Mouse (Mus musculus): ENCODE measurements around the gene Idh3a.
"Not testable (repeated sequence)": the region's sequence is repeated elsewhere in the genome, so short reads cannot be mapped to it uniquely, and the experiment has no call there.

The Idh3a gene

GRCm38 (mm10) chr9:54586199-54587061, at the start of gene Idh3a:
Gene Idh3a, plus strand, starts transcription at chr9:54586334.
- DNase-seq (ENCODE audit: low spot score), result peak; percentile 97

- DNase-seq (ENCODE audit: low spot score), result no peak
These were observed 49.1 kb upstream of the Idh3a start for GRCm38 (mm10) chr9:54537030-54537429.

- no peak for DNase-seq (ENCODE audit: low spot score)
These were observed 48.7 kb upstream of the Idh3a start for GRCm38 (mm10) chr9:54537480-54537879.

- no peak for DNase-seq (ENCODE audit: low spot score)
These were observed 47.9 kb upstream of the Idh3a start for GRCm38 (mm10) chr9:54538244-54538643.

GRCm38 (mm10) chr9:54538684-54539083, 47.5 kb upstream of the Idh3a start, which contains the start of gene Sh2d7:
Gene Sh2d7, plus strand, starts transcription at chr9:54538984.
- no peak for DNase-seq (ENCODE audit: low spot score)

GRCm38 (mm10) chr9:54540801-54541200, 45.3 kb upstream of the Idh3a start:
- DNase-seq (ENCODE audit: low spot score), result no peak

GRCm38 (mm10) chr9:54544212-54544953, 41.8 kb upstream of the Idh3a start:
- DNase-seq (ENCODE audit: low spot score), result no peak

- no peak for DNase-seq (ENCODE audit: low spot score)
These were observed 41.2 kb upstream of the Idh3a start for GRCm38 (mm10) chr9:54544954-54545315.

- DNase-seq (ENCODE audit: low spot score), result peak; percentile 28
These were observed 38.6 kb upstream of the Idh3a start for GRCm38 (mm10) chr9:54547536-54547935.

- DNase-seq (ENCODE audit: low spot score), result no peak
These were observed 36.7 kb upstream of the Idh3a start for GRCm38 (mm10) chr9:54549433-54549832.

- DNase-seq (ENCODE audit: low spot score), result no peak
These were observed 33.7 kb upstream of the Idh3a start for GRCm38 (mm10) chr9:54552409-54552808.

- DNase-seq (ENCODE audit: low spot score), result no peak
These were observed 31.1 kb upstream of the Idh3a start for GRCm38 (mm10) chr9:54555044-54555443.

- no peak for DNase-seq (ENCODE audit: low spot score)
These were observed 27.4 kb upstream of the Idh3a start for GRCm38 (mm10) chr9:54558731-54559130.

GRCm38 (mm10) chr9:54559771-54560471, 26.2 kb upstream of the Idh3a start, which contains the start of gene Cib2:
Gene Cib2, minus strand, starts transcription at chr9:54560218.
- peak; percentile 52 for DNase-seq (ENCODE audit: low spot score)

- no peak for DNase-seq (ENCODE audit: low spot score)
These were observed 25.1 kb upstream of the Idh3a start for GRCm38 (mm10) chr9:54560831-54561601.

- no peak for DNase-seq (ENCODE audit: low spot score)
These were observed 19.2 kb upstream of the Idh3a start for GRCm38 (mm10) chr9:54566958-54567357.

- DNase-seq (ENCODE audit: low spot score), result no peak
These were observed 17.4 kb upstream of the Idh3a start for GRCm38 (mm10) chr9:54568732-54569131.

- no peak for DNase-seq (ENCODE audit: low spot score)
These were observed 14.8 kb upstream of the Idh3a start for GRCm38 (mm10) chr9:54571130-54571839.

- DNase-seq (ENCODE audit: low spot score), result no peak
These were observed 2.4 kb upstream of the Idh3a start for GRCm38 (mm10) chr9:54583712-54584111.

GRCm38 (mm10) chr9:54584127-54584526, 2.0 kb upstream of the Idh3a start:
- not testable (repeated sequence) for DNase-seq (ENCODE audit: low spot score)

GRCm38 (mm10) chr9:54585839-54586198, 315 bp upstream of the Idh3a start:
- DNase-seq (ENCODE audit: low spot score), result no peak
